Mouse (Mus musculus) neural tube, embryonic 12.5 days (tissue): ENCODE data around the gene Grhl3. TPM values are rescaled to one million over a fixed set of nuclear protein-coding genes. Genes with fewer than 3 reads are reported as not detected.
"Not testable (repeated sequence)": the region's sequence is repeated elsewhere in the genome, so short reads cannot be mapped to it uniquely, and the experiment has no call there.

Experiments
- ATAC-seq: fragments of 200-750 bp; cut with Nextera tagmentation; 2 replicates; pipeline ENCODE4 v1.8.0; 2017; ENCODE audit warnings: low read depth, mild to moderate bottlenecking, moderate TSS enrichment, moderate library complexity; ENCODE audit not compliant: low FRiP score
- H3K27ac ChIP-seq: fragments of 300-500 bp; sonication (generic); 2 replicates; pipeline ENCODE4 v1.5.1; 2016
- H3K27me3 ChIP-seq: fragments of 300-500 bp; sonication (generic); replicated peaks from 2 replicates; pipeline ENCODE4 v1.6.1; 2016; ENCODE audit warnings: mild to moderate bottlenecking
- H3K36me3 ChIP-seq: fragments of 300-500 bp; sonication (generic); 2 replicates; pipeline ENCODE4 v1.6.1; 2016; ENCODE audit warnings: mild to moderate bottlenecking
- H3K4me1 ChIP-seq: fragments of 300-500 bp; sonication (generic); 2 replicates; pipeline ENCODE4 v1.6.1; 2016
- H3K4me2 ChIP-seq: fragments of 300-500 bp; sonication (generic); replicated peaks from 2 replicates; pipeline ENCODE4 v1.6.1; 2016; ENCODE audit warnings: mild to moderate bottlenecking
- H3K4me3 ChIP-seq: fragments of 300-500 bp; sonication (generic); 2 replicates; pipeline ENCODE4 v1.5.1; 2016
- H3K9ac ChIP-seq: fragments of 300-500 bp; sonication (generic); 2 replicates; pipeline ENCODE4 v1.6.1; 2016; ENCODE audit warnings: mild to moderate bottlenecking
- H3K9me3 ChIP-seq: fragments of 300-500 bp; sonication (generic); 2 replicates; pipeline ENCODE4 v1.6.1; 2016; ENCODE audit warnings: mild to moderate bottlenecking
- WGBS: fragments of 180-500 bp; shearing (Covaris S2); methylation state at CpG from one replicate; pipeline ENCODE4 v1.1.7; 2016; 5-methylcytosine and 5-hydroxymethylcytosine counted together
- polyA plus RNA-seq: library from polyadenylated mRNA; unstranded; fragments of >200 nt; fragmentation: Nextera tagmentation; extraction: Ambion mirVana; gene quantifications from 2 replicates; pipeline ENCODE4 v1.2.1, GENCODE M21; 2016

The Grhl3 gene
- 1.8 and 1.9 TPM in 2 replicates for polyA plus RNA-seq

- WGBS, result under 1% methylated on average over 31 of the region's 31 CpGs
- Histone ChIP-seq H3K36me3 (no peaks in the 10 kb centered on the region), H3K27ac (no peak within 1 kb of the TSS), H3K27me3 (peaks cover 57% of the 10 kb centered on the region), H3K9ac (no peak within 1 kb of the TSS; the same call in 1 of the 2 replicates), H3K9me3 (no peaks in the 10 kb centered on the region), H3K4me2 (peak within 1 kb of the TSS; percentile 65), H3K4me1 (peaks cover 28% of the 10 kb centered on the region), H3K4me3 (peak within 1 kb of the TSS; percentile 22)
- no peak for ATAC-seq
Observed at GRCm38 (mm10) chr4:135573251-135573808, at the start of gene Grhl3. Grhl3 (minus strand) TSS chr4:135573630.

- H3K36me3 ChIP-seq, result no peaks in the 10 kb centered on the region
- H3K27ac ChIP-seq, result no peak overlapping the region
- H3K9me3 ChIP-seq, result no peaks in the 10 kb centered on the region
- H3K4me1 ChIP-seq, result peaks cover 3% of the 10 kb centered on the region; the same call in 1 of the 2 replicates
- WGBS, result 96% methylated on average over 10 of the region's 10 CpGs
- H3K4me2 ChIP-seq, result no peak overlapping the region
- H3K4me3 ChIP-seq, result no peak overlapping the region
- ATAC-seq, result no peak
- H3K27me3 ChIP-seq, result no peaks in the 10 kb centered on the region
- H3K9ac ChIP-seq, result no peak overlapping the region
Observed at GRCm38 (mm10) chr4:135622290-135622689, 48.9 kb upstream of the Grhl3 start.

GRCm38 (mm10) chr4:135620461-135620860 is 47.0 kb upstream of the Grhl3 start:
- WGBS, result 98% methylated on average over 3 of the region's 3 CpGs

GRCm38 (mm10) chr4:135617783-135618470 is 44.5 kb upstream of the Grhl3 start:
- H3K27ac ChIP-seq, result no peak overlapping the region

More at GRCm38 (mm10) chr4:135620461-135620860, 47.0 kb upstream of the Grhl3 start:
- ATAC-seq, result no peak
- no peaks in the 10 kb centered on the region for H3K27me3 ChIP-seq
- peaks cover 3% of the 10 kb centered on the region; the same call in 1 of the 2 replicates for H3K4me1 ChIP-seq
- H3K9ac ChIP-seq, result no peak overlapping the region
- H3K9me3 ChIP-seq, result no peaks in the 10 kb centered on the region
- H3K4me2 ChIP-seq, result no peak overlapping the region
- H3K36me3 ChIP-seq, result no peaks in the 10 kb centered on the region
- no peak overlapping the region for H3K27ac ChIP-seq
- no peak overlapping the region for H3K4me3 ChIP-seq

GRCm38 (mm10) chr4:135617038-135617437 is 43.6 kb upstream of the Grhl3 start:
- H3K4me2 ChIP-seq, result no peak overlapping the region
- H3K4me3 ChIP-seq, result no peak overlapping the region
- ATAC-seq, result no peak
- WGBS, result 40% methylated on average over 4 of the region's 4 CpGs
- H3K27ac ChIP-seq, result no peak overlapping the region
- H3K36me3 ChIP-seq, result no peaks in the 10 kb centered on the region
- no peak overlapping the region for H3K9ac ChIP-seq
- no peaks in the 10 kb centered on the region for H3K9me3 ChIP-seq
- H3K4me1 ChIP-seq, result no peaks in the 10 kb centered on the region
- H3K27me3 ChIP-seq, result no peaks in the 10 kb centered on the region

More at GRCm38 (mm10) chr4:135617783-135618470, 44.5 kb upstream of the Grhl3 start:
- no peaks in the 10 kb centered on the region for H3K4me1 ChIP-seq
- no peaks in the 10 kb centered on the region for H3K27me3 ChIP-seq
- WGBS, result 18% methylated on average over 16 of the region's 16 CpGs
- no peaks in the 10 kb centered on the region for H3K9me3 ChIP-seq
- H3K4me2 ChIP-seq, result no peak overlapping the region
- no peaks in the 10 kb centered on the region for H3K36me3 ChIP-seq
- H3K9ac ChIP-seq, result no peak overlapping the region
- ATAC-seq, result no peak
- H3K4me3 ChIP-seq, result no peak overlapping the region

- ATAC-seq, H3K4me2 ChIP-seq: not testable (repeated sequence)
Observed at GRCm38 (mm10) chr4:135615307-135615706, 41.9 kb upstream of the Grhl3 start.

GRCm38 (mm10) chr4:135609986-135610385 is 36.6 kb upstream of the Grhl3 start:
- H3K9me3 ChIP-seq, result peaks cover 15% of the 10 kb centered on the region; the same call in 1 of the 2 replicates
- H3K4me3 ChIP-seq, result no peak overlapping the region
- H3K36me3 ChIP-seq, result no peaks in the 10 kb centered on the region
- H3K27me3 ChIP-seq, result no peaks in the 10 kb centered on the region
- H3K4me1 ChIP-seq, result no peaks in the 10 kb centered on the region
- H3K9ac ChIP-seq, result no peak overlapping the region
- H3K4me2 ChIP-seq, result no peak overlapping the region
- H3K27ac ChIP-seq, result no peak overlapping the region
- WGBS, result 84% methylated on average over 2 of the region's 2 CpGs
- ATAC-seq, result no peak

More at GRCm38 (mm10) chr4:135615307-135615706, 41.9 kb upstream of the Grhl3 start:
- H3K27me3 ChIP-seq, H3K4me1 ChIP-seq, H3K4me3 ChIP-seq, H3K36me3 ChIP-seq, H3K9ac ChIP-seq, H3K27ac ChIP-seq: not testable (repeated sequence)
- 70% methylated on average over 5 of the region's 5 CpGs for WGBS
- H3K9me3 ChIP-seq, result peaks cover 12% of the 10 kb centered on the region; the same call in 1 of the 2 replicates

GRCm38 (mm10) chr4:135607979-135608885 is 34.8 kb upstream of the Grhl3 start:
- Histone ChIP-seq H3K27me3 (no peaks in the 10 kb centered on the region), H3K9me3 (peaks cover 15% of the 10 kb centered on the region; the same call in 1 of the 2 replicates), H3K9ac (no peak overlapping the region), H3K4me2 (no peak overlapping the region), H3K27ac (no peak overlapping the region), H3K36me3 (no peaks in the 10 kb centered on the region), H3K4me1 (no peaks in the 10 kb centered on the region), H3K4me3 (no peak overlapping the region)
- 77% methylated on average over 18 of the region's 18 CpGs for whole genome bisulfite sequencing
- no peak for ATAC-seq

GRCm38 (mm10) chr4:135606271-135606670 is 32.8 kb upstream of the Grhl3 start:
- Histone ChIP-seq H3K9me3 (peaks cover 13% of the 10 kb centered on the region; the same call in 1 of the 2 replicates), H3K9ac (no peak overlapping the region), H3K36me3 (no peaks in the 10 kb centered on the region), H3K27ac (no peak overlapping the region), H3K4me2 (no peak overlapping the region), H3K4me1 (no peaks in the 10 kb centered on the region), H3K4me3 (no peak overlapping the region), H3K27me3 (no peaks in the 10 kb centered on the region)
- ATAC-seq, result no peak
- 89% methylated on average over 7 of the region's 7 CpGs for whole genome bisulfite sequencing

- Histone ChIP-seq H3K4me1 (no peaks in the 10 kb centered on the region), H3K4me3 (no peak overlapping the region), H3K9me3 (no peaks in the 10 kb centered on the region), H3K36me3 (no peaks in the 10 kb centered on the region), H3K27me3 (no peaks in the 10 kb centered on the region), H3K27ac (no peak overlapping the region), H3K9ac (no peak overlapping the region), H3K4me2 (no peak overlapping the region)
- 88% methylated on average over 3 of the region's 3 CpGs for WGBS
- ATAC-seq, result no peak
Observed at GRCm38 (mm10) chr4:135601530-135601929, 28.1 kb upstream of the Grhl3 start.

- 0 out of 2 replicates have a peak, but pooled peaks cover 3% of the 10 kb centered on the region for H3K4me1 ChIP-seq
- no peak overlapping the region for H3K4me2 ChIP-seq
- H3K4me3 ChIP-seq, result no peak overlapping the region
- no peak overlapping the region for H3K27ac ChIP-seq
- H3K36me3 ChIP-seq, result no peaks in the 10 kb centered on the region
- 81% methylated on average over 7 of the region's 7 CpGs for WGBS
- no peaks in the 10 kb centered on the region for H3K9me3 ChIP-seq
- ATAC-seq, result no peak
- no peaks in the 10 kb centered on the region for H3K27me3 ChIP-seq
- H3K9ac ChIP-seq, result no peak overlapping the region
Observed at GRCm38 (mm10) chr4:135599497-135600182, 26.2 kb upstream of the Grhl3 start.
